Mouse (Mus musculus) left cerebral cortex, postnatal 36 days (tissue): ENCODE results near the gene Gypa. TPM values are rescaled to one million over a fixed set of nuclear protein-coding genes. Genes with fewer than 3 reads are reported as not detected.

Source experiments
- DNase-seq, 2 experiments: peaks; one replicate each; pipeline ENCODE4 v3.0.0; 2021 to 2022; ENCODE audit warnings: low spot score in 2 of 2, mixed read lengths in 1 of 2
- intact Hi-C: fragments of 180-260 bp; cut with DNase I; formaldehyde crosslinking; loops from one replicate; pipeline ENCODE4 v1.15.1; 2025
- total RNA-seq, 2 experiments: library from RNA; stranded (reverse); gene quantifications; 2 replicates each; pipeline ENCODE4 v1.2.3; 2021

Gene Gypa
- total RNA-seq, 2 experiments from 2014 or later: not detected

GRCm38 (mm10) chr8:80526382-80527355, 33.1 kb downstream of the Gypa start:
- intact Hi-C loops: no loop called here
- DNase-seq: no peak

GRCm38 (mm10) chr8:80541836-80542235, 48.3 kb downstream of the Gypa start:
- intact Hi-C loops: no loop called here
- DNase-seq: no peak

GRCm38 (mm10) chr8:80550436-80550835, 56.9 kb downstream of the Gypa start:
- no peak for DNase-seq
- intact Hi-C loops: no loop called here

GRCm38 (mm10) chr8:80551303-80551702, 57.7 kb downstream of the Gypa start:
- intact Hi-C loops: no loop called here
- no peak for DNase-seq

- no peak for DNase-seq
These were observed 61.4 kb downstream of the Gypa start for GRCm38 (mm10) chr8:80554991-80555390.

More at GRCm38 (mm10) chr8:80554991-80555390, 61.4 kb downstream of the Gypa start:
- intact Hi-C loops: no loop called here

Other genes starting within 250 kb of the Gypa start
- gene Frem3, start 117.3 kb downstream of the Gypa start, total RNA-seq: under 1 TPM; 0.15 to 0.23 TPM
- gene Smarca5, start 245.7 kb downstream of the Gypa start, total RNA-seq: 10 to 100 TPM; 47.0 to 59.6 TPM